Mouse (Mus musculus) 3T3-L1 (cell line): ENCODE measurements around the gene Hdac7.

Source experiments
- DNase-seq: peaks from one replicate; pipeline ENCODE4 v3.0.0-alpha.2; 2015; ENCODE audit warnings: low read depth, low spot score

Hdac7 gene

GRCm38 (mm10) chr15:97854551-97854950 is 10.2 kb upstream of the Hdac7 start:
- no peak for DNase-seq

- DNase-seq, result peak; percentile 7
These were observed 9.8 kb upstream of the Hdac7 start for GRCm38 (mm10) chr15:97854059-97854458.

GRCm38 (mm10) chr15:97852291-97852690 is 8.0 kb upstream of the Hdac7 start:
- DNase-seq, result no peak

- no peak for DNase-seq
These were observed 6.7 kb upstream of the Hdac7 start for GRCm38 (mm10) chr15:97851011-97851410.

GRCm38 (mm10) chr15:97850441-97850840 is 6.1 kb upstream of the Hdac7 start:
- DNase-seq, result peak; percentile 66

GRCm38 (mm10) chr15:97849116-97849911 is 5.0 kb upstream of the Hdac7 start:
- DNase-seq, result peak; percentile 98

- no peak for DNase-seq
These were observed 3.6 kb upstream of the Hdac7 start for GRCm38 (mm10) chr15:97847866-97848265.

- DNase-seq, result no peak
These were observed 3.0 kb upstream of the Hdac7 start for GRCm38 (mm10) chr15:97847285-97847684.

- no peak for DNase-seq
These were observed 2.0 kb upstream of the Hdac7 start for GRCm38 (mm10) chr15:97846121-97846882.

GRCm38 (mm10) chr15:97843247-97843651 is 1.1 kb downstream of the Hdac7 start:
- DNase-seq, result no peak

- DNase-seq, result no peak
These were observed 2.2 kb downstream of the Hdac7 start for GRCm38 (mm10) chr15:97842058-97842457.

GRCm38 (mm10) chr15:97841383-97841782 is 2.9 kb downstream of the Hdac7 start:
- DNase-seq, result no peak

- peak; percentile 34 for DNase-seq
These were observed 3.5 kb downstream of the Hdac7 start for GRCm38 (mm10) chr15:97840781-97841180.

- peak; percentile 96 for DNase-seq
These were observed 4.3 kb downstream of the Hdac7 start for GRCm38 (mm10) chr15:97839991-97840455.

- DNase-seq, result peak; percentile 47
These were observed 4.8 kb downstream of the Hdac7 start for GRCm38 (mm10) chr15:97839473-97839872.

GRCm38 (mm10) chr15:97839012-97839411 is 5.3 kb downstream of the Hdac7 start:
- DNase-seq, result peak; percentile 25

GRCm38 (mm10) chr15:97838395-97838794 is 5.9 kb downstream of the Hdac7 start:
- peak; percentile 31 for DNase-seq

- DNase-seq, result peak; percentile 76
These were observed 6.7 kb downstream of the Hdac7 start for GRCm38 (mm10) chr15:97837491-97838061.

- peak; percentile 47 for DNase-seq
These were observed 7.4 kb downstream of the Hdac7 start for GRCm38 (mm10) chr15:97836894-97837247.

- no peak for DNase-seq
These were observed 8.0 kb downstream of the Hdac7 start for GRCm38 (mm10) chr15:97836153-97836893.

GRCm38 (mm10) chr15:97832764-97833479 is 11.4 kb downstream of the Hdac7 start:
- DNase-seq, result peak; percentile 8
